Mouse (Mus musculus): ENCODE data around the gene Susd5. TPM values are rescaled to one million over a fixed set of nuclear protein-coding genes. Genes with fewer than 3 reads are reported as not detected.
"Not testable (repeated sequence)": the region's sequence is repeated elsewhere in the genome, so short reads cannot be mapped to it uniquely, and the experiment has no call there.

Gene Susd5
- total and polyA plus RNA-seq, 3 experiments, result 0.16 TPM; not detected in 2

DNA sequence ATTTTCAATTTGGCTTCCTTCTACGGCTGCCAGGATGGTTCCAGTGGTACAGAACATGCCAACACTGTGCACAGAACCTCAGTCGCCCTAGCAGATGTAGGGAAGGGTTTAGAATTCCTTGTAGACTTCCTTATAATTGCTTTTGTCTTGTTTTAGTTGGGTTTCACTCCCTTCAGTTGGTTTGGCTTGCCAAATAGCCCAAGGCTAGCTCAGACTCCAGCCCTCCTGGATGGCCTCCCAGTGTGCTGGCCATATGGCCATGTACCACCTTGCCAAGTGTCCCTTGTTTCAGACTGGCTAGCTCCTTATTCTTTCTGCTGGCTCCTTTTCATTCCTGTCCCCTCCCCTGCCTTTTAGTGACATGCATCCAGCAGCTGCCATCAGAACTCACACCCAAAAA lies 53.3 kb downstream of the Susd5 start:
- Histone ChIP-seq H3K4me3 (ENCODE audit: low read depth, low read length) (no peak overlapping the region), H3K4me1 (ENCODE audit: insufficient read depth, low read depth, low read length) (no peaks in the 10 kb centered on the region), H3K36me3 (replicated peaks) (no peaks in the 10 kb centered on the region), H3K9me3 (replicated peaks) (no peaks in the 10 kb centered on the region), H3K27me3 (ENCODE audit: insufficient read depth, low read length) (no peaks in the 10 kb centered on the region)
- ATAC-seq (ENCODE audit: extremely low read depth, insufficient number of reproducible peaks, low FRiP score, poor library complexity, severe bottlenecking), result no peak
- DNase-seq (ENCODE audit: low spot score), result no peak
- TF ChIP-seq GATA1 (IDR thresholded peaks at IDR 0.05; ENCODE audit: borderline replicate concordance, low read length) (no peak), POLR2AphosphoS5 (IDR thresholded peaks at IDR 0.05; ENCODE audit: insufficient replicate concordance, low read depth, low read length) (no peak), TAL1 (conservative IDR thresholded peaks at IDR 0.05; ENCODE audit: low read depth, low read length) (no peak), GATA2 (IDR thresholded peaks at IDR 0.05; ENCODE audit: borderline replicate concordance, low read depth, low read length) (no peak), CTCF (IDR thresholded peaks at IDR 0.05; ENCODE audit: low read depth, low read length) (no peak)

- Histone ChIP-seq H3K36me3 (replicated peaks) (no peaks in the 10 kb centered on the region), H3K9me3 (replicated peaks) (no peaks in the 10 kb centered on the region), H3K4me1 (ENCODE audit: insufficient read depth, low read depth, low read length) (no peaks in the 10 kb centered on the region), H3K4me3 (ENCODE audit: low read depth, low read length) (no peak overlapping the region), H3K27me3 (ENCODE audit: insufficient read depth, low read length) (no peaks in the 10 kb centered on the region)
- ATAC-seq (ENCODE audit: extremely low read depth, insufficient number of reproducible peaks, low FRiP score, poor library complexity, severe bottlenecking), result no peak
- TF ChIP-seq POLR2AphosphoS5 (IDR thresholded peaks at IDR 0.05; ENCODE audit: insufficient replicate concordance, low read depth, low read length) (no peak), GATA2 (IDR thresholded peaks at IDR 0.05; ENCODE audit: borderline replicate concordance, low read depth, low read length) (no peak), CTCF (IDR thresholded peaks at IDR 0.05; ENCODE audit: low read depth, low read length) (no peak), GATA1 (IDR thresholded peaks at IDR 0.05; ENCODE audit: borderline replicate concordance, low read length) (no peak), TAL1 (conservative IDR thresholded peaks at IDR 0.05; ENCODE audit: low read depth, low read length) (no peak)
- DNase-seq (ENCODE audit: low spot score), result no peak
These were observed 54.2 kb downstream of the Susd5 start for GRCm38 (mm10) chr9:114111161-114111560.

- TF ChIP-seq POLR2AphosphoS5 (IDR thresholded peaks at IDR 0.05; ENCODE audit: insufficient replicate concordance, low read depth, low read length) (no peak), TAL1 (conservative IDR thresholded peaks at IDR 0.05; ENCODE audit: low read depth, low read length) (no peak), CTCF (IDR thresholded peaks at IDR 0.05; ENCODE audit: low read depth, low read length) (no peak), GATA1 (IDR thresholded peaks at IDR 0.05; ENCODE audit: borderline replicate concordance, low read length) (no peak), GATA2 (IDR thresholded peaks at IDR 0.05; ENCODE audit: borderline replicate concordance, low read depth, low read length) (no peak)
- Histone ChIP-seq H3K4me3 (ENCODE audit: low read depth, low read length) (no peak overlapping the region), H3K36me3 (replicated peaks) (no peaks in the 10 kb centered on the region), H3K4me1 (ENCODE audit: insufficient read depth, low read depth, low read length) (no peaks in the 10 kb centered on the region), H3K27me3 (ENCODE audit: insufficient read depth, low read length) (no peaks in the 10 kb centered on the region), H3K9me3 (replicated peaks) (no peaks in the 10 kb centered on the region)
- DNase-seq (ENCODE audit: low spot score) (no peak), ATAC-seq (ENCODE audit: extremely low read depth, insufficient number of reproducible peaks, low FRiP score, poor library complexity, severe bottlenecking) (no peak)
These were observed 55.3 kb downstream of the Susd5 start for GRCm38 (mm10) chr9:114112226-114112625.

GRCm38 (mm10) chr9:114113911-114114623 lies 57.1 kb downstream of the Susd5 start:
- Histone ChIP-seq H3K27me3 (ENCODE audit: insufficient read depth, low read length) (no peaks in the 10 kb centered on the region), H3K4me1 (ENCODE audit: insufficient read depth, low read depth, low read length) (no peaks in the 10 kb centered on the region), H3K9me3 (replicated peaks) (no peaks in the 10 kb centered on the region), H3K4me3 (ENCODE audit: low read depth, low read length) (no peak overlapping the region), H3K36me3 (replicated peaks) (no peaks in the 10 kb centered on the region)
- DNase-seq (ENCODE audit: low spot score), result no peak
- TF ChIP-seq CTCF (IDR thresholded peaks at IDR 0.05; ENCODE audit: low read depth, low read length) (no peak), GATA1 (IDR thresholded peaks at IDR 0.05; ENCODE audit: borderline replicate concordance, low read length) (no peak), GATA2 (IDR thresholded peaks at IDR 0.05; ENCODE audit: borderline replicate concordance, low read depth, low read length) (no peak), TAL1 (conservative IDR thresholded peaks at IDR 0.05; ENCODE audit: low read depth, low read length) (no peak), POLR2AphosphoS5 (IDR thresholded peaks at IDR 0.05; ENCODE audit: insufficient replicate concordance, low read depth, low read length) (no peak)
- no peak for ATAC-seq (ENCODE audit: extremely low read depth, insufficient number of reproducible peaks, low FRiP score, poor library complexity, severe bottlenecking)

DNA sequence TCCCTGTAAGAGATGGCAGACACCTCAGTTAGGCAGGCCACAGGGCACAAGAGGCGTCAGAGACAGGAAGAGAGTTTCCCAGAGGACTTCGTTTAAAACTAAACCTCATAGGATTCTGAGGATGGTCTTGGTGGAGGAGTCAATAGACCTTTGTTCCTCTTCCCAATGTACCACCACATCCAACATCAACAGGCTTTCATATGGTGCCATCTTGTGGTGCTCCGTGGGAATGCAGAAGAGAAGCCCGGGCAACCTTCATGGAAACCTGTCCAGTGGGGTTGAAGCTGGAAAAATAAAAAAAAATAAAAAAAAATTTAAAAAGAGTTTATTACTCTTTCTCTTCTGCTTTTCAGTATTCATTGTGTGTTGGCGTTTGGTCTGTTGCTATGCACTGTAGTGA lies 59.7 kb downstream of the Susd5 start:
- not testable (repeated sequence) for H3K27me3 ChIP-seq (ENCODE audit: insufficient read depth, low read length); H3K4me1 ChIP-seq (ENCODE audit: insufficient read depth, low read depth, low read length); H3K9me3 ChIP-seq (replicated peaks); DNase-seq (ENCODE audit: low spot score); H3K36me3 ChIP-seq (replicated peaks); H3K4me3 ChIP-seq (ENCODE audit: low read depth, low read length)
- peak; percentile 22; the same call in 1 of the 2 replicates for ATAC-seq (ENCODE audit: extremely low read depth, insufficient number of reproducible peaks, low FRiP score, poor library complexity, severe bottlenecking)

DNA sequence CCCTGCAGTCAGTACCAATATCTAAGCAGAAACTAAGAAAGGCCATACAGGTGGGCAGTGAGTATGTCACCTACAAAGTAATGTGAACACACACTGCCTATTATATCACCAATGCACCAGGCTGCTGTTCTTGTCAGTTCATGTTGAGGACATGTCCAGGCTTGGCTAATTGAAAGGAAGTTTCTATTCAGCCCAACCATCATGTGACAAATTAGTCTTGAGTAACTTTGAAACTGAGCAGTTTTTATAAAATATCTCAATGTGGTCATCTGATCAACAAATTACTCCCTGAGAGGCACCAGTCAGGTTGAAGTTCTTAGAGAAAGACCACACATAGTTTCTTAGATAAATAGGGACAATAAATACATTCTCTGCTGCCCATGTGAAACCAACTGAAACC lies 65.9 kb downstream of the Susd5 start:
- H3K4me3 ChIP-seq (ENCODE audit: low read depth, low read length); ATAC-seq (ENCODE audit: extremely low read depth, insufficient number of reproducible peaks, low FRiP score, poor library complexity, severe bottlenecking); H3K27me3 ChIP-seq (ENCODE audit: insufficient read depth, low read length); H3K36me3 ChIP-seq (replicated peaks); DNase-seq (ENCODE audit: low spot score); H3K4me1 ChIP-seq (ENCODE audit: insufficient read depth, low read depth, low read length); H3K9me3 ChIP-seq (replicated peaks): not testable (repeated sequence)

DNA sequence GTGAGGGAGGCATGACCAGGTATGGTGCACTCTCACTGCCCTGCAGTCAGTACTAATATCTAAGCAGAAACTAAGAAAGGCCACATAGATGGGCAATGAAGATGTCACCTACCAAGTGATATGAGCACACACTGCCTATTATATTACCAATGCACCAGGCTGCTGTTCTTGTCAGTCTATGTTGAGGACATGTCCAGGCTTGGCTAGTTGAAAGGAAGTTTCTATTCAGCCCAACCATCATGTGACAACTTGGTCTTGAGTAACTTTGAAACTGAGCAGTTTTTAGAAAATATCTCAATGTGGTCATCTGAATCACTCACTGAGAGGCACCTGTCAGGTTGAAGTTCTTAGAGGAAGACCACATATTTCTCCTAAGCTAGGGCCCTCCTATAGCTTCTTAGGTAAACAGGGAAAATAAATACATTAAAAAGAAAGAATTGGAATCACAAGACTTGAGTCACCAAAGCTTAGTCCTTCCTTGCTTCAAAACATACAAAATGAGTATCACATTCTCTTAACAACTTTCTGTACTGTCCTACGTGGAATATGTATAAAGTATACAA lies 72.4 kb downstream of the Susd5 start:
- not testable (repeated sequence) for H3K36me3 ChIP-seq (replicated peaks); ATAC-seq (ENCODE audit: extremely low read depth, insufficient number of reproducible peaks, low FRiP score, poor library complexity, severe bottlenecking); H3K4me1 ChIP-seq (ENCODE audit: insufficient read depth, low read depth, low read length); H3K9me3 ChIP-seq (replicated peaks); H3K27me3 ChIP-seq (ENCODE audit: insufficient read depth, low read length); H3K4me3 ChIP-seq (ENCODE audit: low read depth, low read length); DNase-seq (ENCODE audit: low spot score)

Other genes starting within 250 kb of the Susd5 start
- 147 and 169 TPM in 2 replicates for gene Ubp1, start 126.2 kb upstream of the Susd5 start, total RNA-seq (2014; fragmentation: Nextera tagmentation)
- 65.6 and 76.7 TPM in 2 replicates for gene Ubp1, start 126.2 kb upstream of the Susd5 start, total RNA-seq (2017)
- gene Ubp1, start 126.2 kb upstream of the Susd5 start, polyA plus RNA-seq (2012), result 50.3 and 75.0 TPM in 2 replicates
- 0.29 and 0.38 TPM in 2 replicates for gene Fbxl2, start 10.9 kb upstream of the Susd5 start, total RNA-seq (2014; fragmentation: Nextera tagmentation)
- gene Fbxl2, start 10.9 kb upstream of the Susd5 start, total RNA-seq (2017), result 0.16 and 0.17 TPM in 2 replicates
- 0.11 and 0.12 TPM in 2 replicates for gene Fbxl2, start 10.9 kb upstream of the Susd5 start, polyA plus RNA-seq (2012)

All from G1E (cell line).